Mouse (Mus musculus): Measurements from ENCODE around the gene Stard8. TPM values are rescaled to one million over a fixed set of nuclear protein-coding genes. Genes with fewer than 3 reads are reported as not detected.
"Not testable (repeated sequence)": the region's sequence is repeated elsewhere in the genome, so short reads cannot be mapped to it uniquely, and the experiment has no call there.

Gene Stard8
- polyA plus RNA-seq, 1 experiment from 2014 or later = 7.9 TPM

DNA sequence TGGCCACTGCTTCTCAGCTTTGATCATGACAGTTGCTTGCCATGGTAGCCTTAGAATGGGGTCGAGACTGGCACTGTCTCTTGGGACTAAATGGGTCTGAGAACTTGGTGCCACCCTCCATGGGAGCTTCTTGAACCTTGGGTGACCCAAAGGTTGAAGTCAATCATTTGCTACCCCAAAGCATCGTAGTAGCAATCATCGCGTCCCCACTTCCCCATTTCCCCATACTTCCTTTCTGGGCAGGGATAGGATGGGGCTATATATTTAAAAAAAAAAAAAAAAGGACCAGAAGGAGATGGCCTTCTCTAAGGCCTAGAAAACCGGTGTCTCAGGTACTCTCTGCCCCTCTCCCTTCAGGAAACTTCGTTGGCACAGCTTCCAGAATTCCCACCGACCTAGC, 64.2 kb downstream of the Stard8 start:
- no peak for ATAC-seq (replicated peaks; ENCODE audit: insufficient number of reproducible peaks, low FRiP score, low TSS enrichment)
- Histone ChIP-seq H3K9ac (ENCODE audit: low read depth, low read length) (no peak overlapping the region), H3K4me3 (ENCODE audit: low read depth, low read length) (no peak overlapping the region), H3K4me1 (ENCODE audit: control insufficient read depth, insufficient read depth, low read length) (no peaks in the 10 kb centered on the region), H3K36me3 (ENCODE audit: control insufficient read depth, insufficient read depth, low read length) (peaks cover 2% of the 10 kb centered on the region), H3K27me3 (ENCODE audit: control insufficient read depth, insufficient read depth, low read length) (peaks cover 3% of the 10 kb centered on the region; the same call in 1 of the 2 replicates), H3K4me2 (no peak overlapping the region), H3K27ac (ENCODE audit: low read depth, low read length) (no peak overlapping the region), H3K9me3 (replicated peaks; ENCODE audit: control insufficient read depth, low read length) (no peaks in the 10 kb centered on the region)
- WGBS (ENCODE audit: insufficient replicate concordance) = 74% methylated on average over 7 of the region's 7 CpGs

GRCm38 (mm10) chrX:99067671-99068151, 64.7 kb downstream of the Stard8 start:
- Histone ChIP-seq H3K4me3 (ENCODE audit: low read depth, low read length) (no peak overlapping the region), H3K9ac (ENCODE audit: low read depth, low read length) (no peak overlapping the region), H3K36me3 (ENCODE audit: control insufficient read depth, insufficient read depth, low read length) (peaks cover 2% of the 10 kb centered on the region), H3K9me3 (replicated peaks; ENCODE audit: control insufficient read depth, low read length) (no peaks in the 10 kb centered on the region), H3K27ac (ENCODE audit: low read depth, low read length) (no peak overlapping the region), H3K4me1 (ENCODE audit: control insufficient read depth, insufficient read depth, low read length) (no peaks in the 10 kb centered on the region), H3K27me3 (ENCODE audit: control insufficient read depth, insufficient read depth, low read length) (peaks cover 3% of the 10 kb centered on the region; the same call in 1 of the 2 replicates), H3K4me2 (no peak overlapping the region)
- WGBS (ENCODE audit: insufficient replicate concordance) = 69% methylated on average over 9 of the region's 9 CpGs
- no peak for ATAC-seq (replicated peaks; ENCODE audit: insufficient number of reproducible peaks, low FRiP score, low TSS enrichment)

GRCm38 (mm10) chrX:99071188-99071587, 68.1 kb downstream of the Stard8 start:
- 93% methylated on average over 7 of the region's 7 CpGs for WGBS (ENCODE audit: insufficient replicate concordance)
- Histone ChIP-seq H3K27ac (ENCODE audit: low read depth, low read length) (no peak overlapping the region), H3K9me3 (replicated peaks; ENCODE audit: control insufficient read depth, low read length) (no peaks in the 10 kb centered on the region), H3K4me1 (ENCODE audit: control insufficient read depth, insufficient read depth, low read length) (no peaks in the 10 kb centered on the region), H3K27me3 (ENCODE audit: control insufficient read depth, insufficient read depth, low read length) (peaks cover 3% of the 10 kb centered on the region; the same call in 1 of the 2 replicates), H3K4me2 (no peak overlapping the region), H3K36me3 (ENCODE audit: control insufficient read depth, insufficient read depth, low read length) (peaks cover 2% of the 10 kb centered on the region), H3K4me3 (ENCODE audit: low read depth, low read length) (no peak overlapping the region), H3K9ac (ENCODE audit: low read depth, low read length) (no peak overlapping the region)
- ATAC-seq (replicated peaks; ENCODE audit: insufficient number of reproducible peaks, low FRiP score, low TSS enrichment) = no peak

DNA sequence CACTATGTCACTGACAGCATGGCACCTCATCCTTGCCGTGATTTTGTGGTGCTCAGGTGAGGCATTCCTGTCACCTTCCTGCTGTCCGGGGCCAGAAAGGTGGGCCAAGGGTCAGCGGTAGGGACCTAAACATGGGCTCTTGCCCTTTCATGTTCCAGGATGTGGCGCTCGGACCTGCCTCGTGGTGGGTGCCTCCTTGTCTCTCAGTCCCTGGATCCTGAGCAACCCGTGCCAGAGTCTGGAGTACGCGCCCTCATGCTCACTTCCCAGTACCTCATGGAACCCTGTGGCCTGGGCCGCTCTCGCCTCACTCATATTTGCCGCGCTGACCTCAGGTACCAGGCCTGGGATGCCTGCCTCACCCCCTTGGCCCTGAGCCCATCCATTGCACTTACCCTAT, 69.5 kb downstream of the Stard8 start:
- H3K9me3 ChIP-seq (replicated peaks; ENCODE audit: control insufficient read depth, low read length) = no peaks in the 10 kb centered on the region
- 88% methylated on average over 13 of the region's 13 CpGs for WGBS (ENCODE audit: insufficient replicate concordance)
- no peak overlapping the region for H3K27ac ChIP-seq (ENCODE audit: low read depth, low read length)
- peaks cover 2% of the 10 kb centered on the region for H3K36me3 ChIP-seq (ENCODE audit: control insufficient read depth, insufficient read depth, low read length)
- H3K27me3 ChIP-seq (ENCODE audit: control insufficient read depth, insufficient read depth, low read length) = peaks cover 3% of the 10 kb centered on the region; the same call in 1 of the 2 replicates
- no peak overlapping the region for H3K4me2 ChIP-seq
- no peak overlapping the region for H3K9ac ChIP-seq (ENCODE audit: low read depth, low read length)
- no peak for ATAC-seq (replicated peaks; ENCODE audit: insufficient number of reproducible peaks, low FRiP score, low TSS enrichment)
- H3K4me3 ChIP-seq (ENCODE audit: low read depth, low read length) = no peak overlapping the region
- H3K4me1 ChIP-seq (ENCODE audit: control insufficient read depth, insufficient read depth, low read length) = no peaks in the 10 kb centered on the region

DNA sequence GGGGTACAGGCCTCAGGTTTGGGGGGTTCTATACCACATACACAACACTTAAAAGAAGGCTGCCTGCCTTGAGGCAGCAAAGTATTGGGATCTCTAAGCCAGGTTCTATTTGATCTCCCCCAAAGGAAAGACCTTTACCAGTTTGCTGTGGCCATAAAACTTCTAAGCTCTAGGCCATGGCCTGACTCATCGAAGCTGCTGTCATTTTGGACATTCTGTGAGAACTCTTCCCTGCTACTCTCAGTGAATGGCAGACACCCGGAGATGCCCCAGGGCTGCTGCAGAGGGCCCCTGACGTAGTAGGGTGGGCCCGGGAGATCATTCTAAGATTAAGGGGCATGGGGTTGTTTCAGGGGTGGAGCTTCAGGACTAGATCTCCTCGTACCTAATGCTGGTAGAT, 72.1 kb downstream of the Stard8 start:
- H3K27ac ChIP-seq (ENCODE audit: low read depth, low read length) = no peak overlapping the region
- peaks cover 3% of the 10 kb centered on the region; the same call in 1 of the 2 replicates for H3K27me3 ChIP-seq (ENCODE audit: control insufficient read depth, insufficient read depth, low read length)
- H3K9me3 ChIP-seq (replicated peaks; ENCODE audit: control insufficient read depth, low read length) = no peaks in the 10 kb centered on the region
- no peak for ATAC-seq (replicated peaks; ENCODE audit: insufficient number of reproducible peaks, low FRiP score, low TSS enrichment)
- WGBS (ENCODE audit: insufficient replicate concordance) = 64% methylated on average over 5 of the region's 5 CpGs
- no peak overlapping the region for H3K4me3 ChIP-seq (ENCODE audit: low read depth, low read length)
- no peak overlapping the region for H3K4me2 ChIP-seq
- H3K36me3 ChIP-seq (ENCODE audit: control insufficient read depth, insufficient read depth, low read length) = peaks cover 1% of the 10 kb centered on the region
- no peak overlapping the region for H3K9ac ChIP-seq (ENCODE audit: low read depth, low read length)
- no peaks in the 10 kb centered on the region for H3K4me1 ChIP-seq (ENCODE audit: control insufficient read depth, insufficient read depth, low read length)

GRCm38 (mm10) chrX:99076460-99076859, 73.4 kb downstream of the Stard8 start:
- H3K4me2 ChIP-seq = no peak overlapping the region
- H3K9ac ChIP-seq (ENCODE audit: low read depth, low read length) = no peak overlapping the region
- H3K9me3 ChIP-seq (replicated peaks; ENCODE audit: control insufficient read depth, low read length) = no peaks in the 10 kb centered on the region
- no peaks in the 10 kb centered on the region; the same call in 1 of the 2 replicates for H3K27me3 ChIP-seq (ENCODE audit: control insufficient read depth, insufficient read depth, low read length)
- H3K27ac ChIP-seq (ENCODE audit: low read depth, low read length) = no peak overlapping the region
- no peak for ATAC-seq (replicated peaks; ENCODE audit: insufficient number of reproducible peaks, low FRiP score, low TSS enrichment)
- no peaks in the 10 kb centered on the region for H3K4me1 ChIP-seq (ENCODE audit: control insufficient read depth, insufficient read depth, low read length)
- no peak overlapping the region for H3K4me3 ChIP-seq (ENCODE audit: low read depth, low read length)
- no peaks in the 10 kb centered on the region for H3K36me3 ChIP-seq (ENCODE audit: control insufficient read depth, insufficient read depth, low read length)
- 52% methylated on average over 4 of the region's 4 CpGs for WGBS (ENCODE audit: insufficient replicate concordance)

DNA sequence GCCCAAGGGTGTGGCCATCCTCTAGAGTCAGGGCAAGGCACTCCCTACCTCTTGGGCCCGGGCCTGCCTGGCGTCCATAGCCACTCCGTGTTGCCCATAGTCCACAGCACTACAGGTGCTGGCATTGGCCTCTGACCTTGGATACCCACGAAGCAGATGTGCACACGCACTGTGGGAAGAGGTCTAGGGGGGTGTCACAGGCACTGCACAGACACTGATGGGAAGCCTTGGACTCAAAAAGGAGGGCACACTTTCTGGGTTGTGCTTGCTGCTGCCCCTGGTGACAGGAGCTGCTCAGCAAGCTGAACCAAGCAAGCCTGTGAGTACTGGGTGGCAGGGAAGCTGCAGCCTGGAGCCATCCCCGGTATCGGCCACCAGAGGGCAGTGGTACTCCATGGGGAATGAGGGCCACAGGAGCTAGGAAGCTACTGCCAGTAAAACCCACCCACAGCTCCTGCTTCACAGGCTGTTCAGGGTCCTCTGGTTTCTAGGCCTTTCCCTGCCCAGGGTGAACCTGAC, 75.4 kb downstream of the Stard8 start:
- H3K36me3 ChIP-seq (ENCODE audit: control insufficient read depth, insufficient read depth, low read length); H3K27ac ChIP-seq (ENCODE audit: low read depth, low read length); H3K9ac ChIP-seq (ENCODE audit: low read depth, low read length); H3K4me2 ChIP-seq; H3K4me3 ChIP-seq (ENCODE audit: low read depth, low read length); H3K27me3 ChIP-seq (ENCODE audit: control insufficient read depth, insufficient read depth, low read length); H3K4me1 ChIP-seq (ENCODE audit: control insufficient read depth, insufficient read depth, low read length); H3K9me3 ChIP-seq (replicated peaks; ENCODE audit: control insufficient read depth, low read length): not testable (repeated sequence)
- WGBS (ENCODE audit: insufficient replicate concordance) = 65% methylated on average over 2 of the region's 7 CpGs
- 0 out of 2 replicates have a peak, but pooled peaks have one; percentile 35 for ATAC-seq (replicated peaks; ENCODE audit: insufficient number of reproducible peaks, low FRiP score, low TSS enrichment)

DNA sequence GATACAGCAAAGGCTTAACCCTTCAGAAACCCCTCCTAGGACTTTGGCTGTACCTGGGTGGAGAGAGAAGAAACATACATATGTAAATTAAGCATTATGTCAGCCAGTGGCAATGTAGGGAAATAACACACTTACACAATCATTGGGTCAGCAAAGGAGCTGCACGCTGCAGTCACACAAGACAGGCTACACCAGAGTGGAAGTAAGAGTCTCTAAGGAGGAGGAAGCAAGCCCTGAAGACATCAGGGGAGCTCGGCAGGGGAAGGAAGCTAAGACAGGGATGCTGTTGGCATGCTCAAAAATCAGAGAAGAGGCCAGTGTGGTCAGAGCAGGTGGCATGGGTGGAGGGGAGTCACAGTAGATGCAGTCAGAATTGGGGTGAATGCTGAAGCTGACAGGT, 89.7 kb downstream of the Stard8 start:
- ATAC-seq (replicated peaks; ENCODE audit: insufficient number of reproducible peaks, low FRiP score, low TSS enrichment) = no peak

DNA sequence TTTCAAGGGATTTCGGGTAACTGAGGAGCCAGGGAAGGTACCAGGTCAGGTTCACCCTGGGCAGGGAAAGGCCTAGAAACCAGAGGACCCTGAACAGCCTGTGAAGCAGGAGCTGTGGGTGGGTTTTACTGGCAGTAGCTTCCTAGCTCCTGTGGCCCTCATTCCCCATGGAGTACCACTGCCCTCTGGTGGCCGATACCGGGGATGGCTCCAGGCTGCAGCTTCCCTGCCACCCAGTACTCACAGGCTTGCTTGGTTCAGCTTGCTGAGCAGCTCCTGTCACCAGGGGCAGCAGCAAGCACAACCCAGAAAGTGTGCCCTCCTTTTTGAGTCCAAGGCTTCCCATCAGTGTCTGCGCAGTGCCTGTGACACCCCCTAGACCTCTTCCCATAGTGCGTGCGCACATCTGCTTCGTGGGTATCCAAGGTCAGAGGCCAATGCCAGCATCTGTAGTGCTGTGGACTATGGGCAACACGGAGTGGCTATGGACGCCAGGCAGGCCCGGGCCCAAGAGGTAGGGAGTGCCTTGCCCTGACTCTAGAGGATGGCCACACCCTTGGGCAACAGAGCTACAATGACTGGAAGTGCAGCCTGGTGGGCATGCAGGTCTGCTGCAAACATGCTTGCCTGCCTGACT, 108.2 kb downstream of the Stard8 start:
- ATAC-seq (replicated peaks; ENCODE audit: insufficient number of reproducible peaks, low FRiP score, low TSS enrichment) = peak; percentile 61
- not testable (repeated sequence) for H3K9ac ChIP-seq (ENCODE audit: low read depth, low read length); H3K4me3 ChIP-seq (ENCODE audit: low read depth, low read length); H3K4me1 ChIP-seq (ENCODE audit: control insufficient read depth, insufficient read depth, low read length); H3K36me3 ChIP-seq (ENCODE audit: control insufficient read depth, insufficient read depth, low read length); H3K4me2 ChIP-seq; H3K27ac ChIP-seq (ENCODE audit: low read depth, low read length); H3K27me3 ChIP-seq (ENCODE audit: control insufficient read depth, insufficient read depth, low read length); H3K9me3 ChIP-seq (replicated peaks; ENCODE audit: control insufficient read depth, low read length)
- WGBS (ENCODE audit: insufficient replicate concordance) = 74% methylated on average over 5 of the region's 10 CpGs

More for the DNA sequence above, 89.7 kb downstream of the Stard8 start:
- 67% methylated on average over 2 of the region's 2 CpGs for WGBS (ENCODE audit: insufficient replicate concordance)
- Histone ChIP-seq H3K4me2 (no peak overlapping the region), H3K9me3 (replicated peaks; ENCODE audit: control insufficient read depth, low read length) (no peaks in the 10 kb centered on the region), H3K27me3 (ENCODE audit: control insufficient read depth, insufficient read depth, low read length) (peaks cover 13% of the 10 kb centered on the region), H3K27ac (ENCODE audit: low read depth, low read length) (no peak overlapping the region), H3K4me1 (ENCODE audit: control insufficient read depth, insufficient read depth, low read length) (no peaks in the 10 kb centered on the region), H3K4me3 (ENCODE audit: low read depth, low read length) (no peak overlapping the region), H3K36me3 (ENCODE audit: control insufficient read depth, insufficient read depth, low read length) (no peaks in the 10 kb centered on the region), H3K9ac (ENCODE audit: low read depth, low read length) (no peak overlapping the region)
